In genomic region chr11:62746001-62746533, GRCm38 (mm10) we compare ENCODE assay signal across 8 mouse cellular contexts. TPM values are rescaled to one million over a fixed set of nuclear protein-coding genes. Genes with fewer than 3 reads are reported as not detected.
DNase-seq lines count a peak whose midpoint lies in the region; ATAC-seq lines count a peak whose summit lies in the region.

No protein-coding gene starts in this region.

- 0 out of 2 replicates have a peak, but pooled peaks cover 6% of the 10 kb centered on the region for H3K4me1 ChIP-seq in forebrain, embryonic 15.5 days
- 0 out of 2 replicates have a peak, but pooled peaks cover 3% of the 10 kb centered on the region for H3K4me1 ChIP-seq in liver, embryonic 15.5 days (replicated peaks)
- H3K4me1 ChIP-seq in neural tube, embryonic 11.5 days (ENCODE audit: control insufficient read depth, insufficient read depth, low read length) = no peaks in the 10 kb centered on the region

- H3K27ac ChIP-seq in forebrain, embryonic 15.5 days (replicated peaks) = no peak overlapping the region
- H3K27ac ChIP-seq in liver, embryonic 15.5 days (replicated peaks) = no peak overlapping the region
- no peak overlapping the region for H3K27ac ChIP-seq in neural tube, embryonic 11.5 days (ENCODE audit: low read depth, low read length)

- WGBS in forebrain, embryonic 15.5 days = 2% methylated on average over 27 of the region's 27 CpGs
- WGBS in liver, embryonic 15.5 days (ENCODE audit: insufficient replicate concordance) = 4% methylated on average over 27 of the region's 27 CpGs
- 3% methylated on average over 27 of the region's 27 CpGs for WGBS in neural tube, embryonic 11.5 days

- peak; percentile 48 for ATAC-seq in CD4-positive, CD25-positive, alpha-beta regulatory T cell, adult 4 months
- peak; percentile 88 for ATAC-seq in forebrain, embryonic 15.5 days (replicated peaks)
- ATAC-seq in liver, embryonic 15.5 days (ENCODE audit: insufficient read depth) = no peak
- ATAC-seq in neural tube, embryonic 11.5 days (ENCODE audit: insufficient read depth, low FRiP score, low TSS enrichment) = no peak

- peaks cover 9% of the 10 kb centered on the region; the same call in 1 of the 2 replicates for H3K27me3 ChIP-seq in forebrain, embryonic 15.5 days
- H3K27me3 ChIP-seq in liver, embryonic 15.5 days = peaks cover 47% of the 10 kb centered on the region
- no peaks in the 10 kb centered on the region for H3K27me3 ChIP-seq in neural tube, embryonic 11.5 days (ENCODE audit: control insufficient read depth, insufficient read depth, low read length)

- no peaks in the 10 kb centered on the region for H3K36me3 ChIP-seq in forebrain, embryonic 15.5 days
- H3K36me3 ChIP-seq in liver, embryonic 15.5 days (replicated peaks) = no peaks in the 10 kb centered on the region
- no peaks in the 10 kb centered on the region for H3K36me3 ChIP-seq in neural tube, embryonic 11.5 days (ENCODE audit: control insufficient read depth, insufficient read depth, low read length)

- intact Hi-C loops in heart, postnatal 25 days (cut with DNase I) = no loop called here

- H3K9me3 ChIP-seq in forebrain, embryonic 15.5 days = no peaks in the 10 kb centered on the region
- H3K9me3 ChIP-seq in liver, embryonic 15.5 days (replicated peaks) = no peaks in the 10 kb centered on the region
- H3K9me3 ChIP-seq in neural tube, embryonic 11.5 days (ENCODE audit: control insufficient read depth, low read length) = no peaks in the 10 kb centered on the region

- peak overlapping the region; percentile 51 for H3K4me2 ChIP-seq in forebrain, embryonic 15.5 days (replicated peaks)
- H3K4me2 ChIP-seq in liver, embryonic 15.5 days = peak overlapping the region; percentile 32
- peak overlapping the region; percentile 39 for H3K4me2 ChIP-seq in neural tube, embryonic 11.5 days (ENCODE audit: low read depth)

- DNase-seq in cerebellum, adult 11 months = peak; percentile 83
- DNase-seq in heart, postnatal 25 days (ENCODE audit: low spot score) = peak; percentile 17
- DNase-seq in layer of hippocampus, adult 11-12 months (ENCODE audit: low spot score) = peak; percentile 71
- peak; percentile 73 for DNase-seq in neural tube, embryonic 11.5 days (ENCODE audit: low spot score)
- DNase-seq in thymus, adult 18-20 months = peak; percentile 53 to 63

- peak overlapping the region; percentile 38 for H3K4me3 ChIP-seq in forebrain, embryonic 15.5 days
- peak overlapping the region; percentile 15; the same call in 1 of the 2 replicates for H3K4me3 ChIP-seq in liver, embryonic 15.5 days (replicated peaks)
- peak overlapping the region; percentile 17 for H3K4me3 ChIP-seq in neural tube, embryonic 11.5 days (ENCODE audit: low read depth, low read length)

- H3K9ac ChIP-seq in forebrain, embryonic 15.5 days (replicated peaks) = peak overlapping the region; percentile 29
- H3K9ac ChIP-seq in liver, embryonic 15.5 days = no peak overlapping the region
- H3K9ac ChIP-seq in neural tube, embryonic 11.5 days (ENCODE audit: low read length) = 0 out of 2 replicates have a peak overlapping the region, but pooled peaks have one; percentile 16

RNA-seq across cellular contexts. Expression of gene Gm10428, which starts 6.8 kb away (rescaled TPM):
- polyA plus RNA-seq in CD4-positive, CD25-positive, alpha-beta regulatory T cell, adult 4 months (2017; shearing (Covaris generic)) = not detected
- not detected in 2 replicates for polyA plus RNA-seq in forebrain, embryonic 15.5 days (2015; fragmentation: Nextera tagmentation; extraction: Ambion mirVana)
- not detected for total RNA-seq in heart, postnatal 25 days (2021)
- polyA plus RNA-seq in liver, embryonic 15.5 days (2015; fragmentation: Nextera tagmentation; extraction: Ambion mirVana) = not detected in 2 replicates
- polyA plus RNA-seq in neural tube, embryonic 11.5 days (2014; fragmentation: Nextera tagmentation; extraction: Ambion mirVana) = not detected in 2 replicates

RNA-seq across cellular contexts. Expression of gene Zfp287, which starts 14.4 kb away (rescaled TPM):
- 10 to 100 TPM; 16.9 to 20.4 TPM for polyA plus RNA-seq in CD4-positive, CD25-positive, alpha-beta regulatory T cell, adult 4 months (2017; shearing (Covaris generic))
- polyA plus RNA-seq in forebrain, embryonic 15.5 days (2015; fragmentation: Nextera tagmentation; extraction: Ambion mirVana) = 25.5 and 26.0 TPM in 2 replicates
- total RNA-seq in heart, postnatal 25 days (2021) = 1 to 10 TPM; 2.4 to 2.8 TPM
- polyA plus RNA-seq in liver, embryonic 15.5 days (2015; fragmentation: Nextera tagmentation; extraction: Ambion mirVana) = 0.31 and 0.50 TPM in 2 replicates
- polyA plus RNA-seq in neural tube, embryonic 11.5 days (2014; fragmentation: Nextera tagmentation; extraction: Ambion mirVana) = 13.6 and 14.4 TPM in 2 replicates

RNA-seq across cellular contexts. Expression of gene Zfp286, which starts 43.2 kb away (rescaled TPM):
- polyA plus RNA-seq in CD4-positive, CD25-positive, alpha-beta regulatory T cell, adult 4 months (2017; shearing (Covaris generic)) = 1 to 10 TPM; 3.8 to 4.3 TPM
- polyA plus RNA-seq in forebrain, embryonic 15.5 days (2015; fragmentation: Nextera tagmentation; extraction: Ambion mirVana) = 40.1 and 41.8 TPM in 2 replicates
- total RNA-seq in heart, postnatal 25 days (2021) = 1 to 10 TPM; 1.6 to 2.3 TPM
- 0.63 and 1.0 TPM in 2 replicates for polyA plus RNA-seq in liver, embryonic 15.5 days (2015; fragmentation: Nextera tagmentation; extraction: Ambion mirVana)
- polyA plus RNA-seq in neural tube, embryonic 11.5 days (2014; fragmentation: Nextera tagmentation; extraction: Ambion mirVana) = 28.6 and 29.4 TPM in 2 replicates

Comparison
In these comparisons a context has a peak if more than half of its experiments do, and no peak if none do; other contexts are left out.
1. ATAC-seq: peak in CD4-positive, CD25-positive, alpha-beta regulatory T cell, adult 4 months (single experiment) and forebrain, embryonic 15.5 days (single experiment); none in liver, embryonic 15.5 days (single experiment) and neural tube, embryonic 11.5 days (single experiment).
2. DNase-seq: peak in every context shown above with its lines; median percentile 83 in cerebellum, adult 11 months; 73 in neural tube, embryonic 11.5 days; 71 in layer of hippocampus, adult 11-12 months; 58 in thymus, adult 18-20 months; 17 in heart, postnatal 25 days.
3. Peak in every context shown above with its lines, with median percentiles within 50 percentile points of each other: H3K4me2 ChIP-seq and H3K4me3 ChIP-seq.